Mouse (Mus musculus) testis, postnatal 14 days (tissue): ENCODE measurements at regions not wholly inside any gene's neighbourhood (a gene's known extent, or its start where the extent isn't known, plus 50 kb on each side); places are given as distances from the start of the nearest gene placed in this dataset.

Experiments
- DNase-seq: peaks from one replicate; pipeline ENCODE4 v3.0.0; 2021; ENCODE audit warnings: low spot score

DNA sequence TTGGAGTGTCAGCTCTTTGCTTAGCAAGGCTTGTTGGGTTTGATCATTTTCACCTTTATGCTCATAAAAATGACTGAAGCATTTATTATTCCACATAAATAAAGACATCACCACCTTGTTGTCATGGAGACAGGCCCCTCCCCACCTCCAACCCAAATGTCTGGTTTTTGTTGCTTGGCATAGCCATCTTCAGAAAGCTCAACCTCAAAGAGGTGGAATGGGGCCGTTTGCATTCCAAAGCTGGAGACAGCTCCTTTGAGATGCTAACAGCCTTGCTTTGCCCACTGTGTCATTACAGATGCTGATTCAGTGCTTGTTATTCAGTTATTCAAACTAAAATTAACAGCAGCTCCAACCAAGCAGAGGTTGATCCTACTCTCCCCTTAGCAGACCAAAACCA, 51.9 kb upstream of the Lgalsl start:
- no peak for DNase-seq

DNA sequence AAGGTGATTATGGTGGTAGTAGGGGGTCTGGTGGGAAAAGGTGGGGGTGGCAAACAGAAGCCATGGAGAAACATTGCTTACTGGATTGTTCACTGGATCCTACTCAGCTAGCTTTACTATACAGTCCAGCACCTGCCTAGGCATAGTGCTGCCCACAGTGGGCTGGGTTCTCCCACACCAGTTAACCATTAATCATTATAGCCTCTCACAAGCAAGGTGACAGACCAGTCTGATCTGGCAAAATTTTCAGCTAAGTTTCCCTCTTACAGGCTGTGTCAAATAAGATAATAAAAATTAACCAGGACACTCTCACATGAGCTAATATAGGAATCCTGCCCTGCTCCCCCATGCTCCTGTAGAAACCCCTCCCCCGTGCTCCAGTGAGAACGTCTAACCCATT, 53.1 kb upstream of the Lgalsl start:
- no peak for DNase-seq

DNA sequence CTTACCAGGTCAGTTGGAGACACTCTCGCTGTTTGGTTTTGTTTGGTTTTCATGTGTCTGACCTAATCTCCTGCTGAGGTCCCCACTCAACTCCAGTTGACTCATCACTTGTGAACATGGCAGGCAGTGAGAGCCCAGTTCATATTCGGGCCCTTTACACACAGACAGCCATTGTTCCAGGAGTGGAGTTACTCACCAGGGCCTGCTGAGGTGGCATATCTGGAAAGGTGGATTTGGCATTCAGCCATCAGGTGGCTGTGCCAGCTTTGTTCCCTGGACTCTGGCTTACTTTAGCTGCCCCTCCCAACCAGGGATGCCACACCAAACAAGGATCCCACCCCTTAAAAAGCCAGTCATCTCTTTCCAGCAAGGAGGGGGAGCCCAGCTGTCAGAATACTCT, 56.2 kb upstream of the Lgalsl start:
- no peak for DNase-seq

DNA sequence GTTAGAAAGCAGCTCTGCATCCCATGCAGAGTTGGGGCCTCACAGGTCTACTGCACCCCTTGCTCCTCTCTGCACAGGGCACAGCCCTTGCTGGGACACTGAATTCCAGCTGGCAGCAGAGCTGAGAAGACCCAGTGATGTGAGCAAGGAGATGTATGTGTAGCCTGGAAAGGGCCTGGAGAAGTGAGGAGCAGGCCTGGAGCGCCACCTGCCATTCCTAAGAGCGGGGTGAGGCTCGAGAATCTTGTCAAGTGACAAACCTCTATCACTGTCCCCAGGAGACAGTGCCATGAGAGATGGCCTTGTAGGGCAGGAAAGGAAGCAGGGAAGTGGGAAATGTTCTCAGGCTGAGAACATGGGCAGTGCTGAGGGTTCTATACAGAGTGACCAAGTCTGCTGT, 59.6 kb upstream of the Lgalsl start:
- no peak for DNase-seq

DNA sequence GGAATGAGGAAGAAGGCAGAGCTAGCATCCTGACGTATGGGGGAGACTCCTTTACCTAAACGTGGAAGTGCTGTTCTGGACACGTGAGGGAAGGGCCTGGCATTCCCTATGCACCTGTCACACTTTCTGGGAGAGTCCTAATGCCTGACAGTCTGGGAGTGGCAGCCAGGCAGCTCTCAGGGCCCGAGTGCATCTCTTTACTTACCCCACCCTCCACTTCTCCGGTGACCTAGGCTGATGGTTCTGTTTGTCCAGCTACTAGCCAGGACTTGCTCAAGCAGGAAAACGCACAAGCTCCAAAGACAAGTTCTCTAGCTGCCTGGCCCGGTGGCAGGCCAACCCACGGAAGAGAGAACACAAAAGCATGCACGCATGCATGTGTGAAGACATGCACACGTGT, 60.9 kb upstream of the Lgalsl start:
- DNase-seq, result no peak

DNA sequence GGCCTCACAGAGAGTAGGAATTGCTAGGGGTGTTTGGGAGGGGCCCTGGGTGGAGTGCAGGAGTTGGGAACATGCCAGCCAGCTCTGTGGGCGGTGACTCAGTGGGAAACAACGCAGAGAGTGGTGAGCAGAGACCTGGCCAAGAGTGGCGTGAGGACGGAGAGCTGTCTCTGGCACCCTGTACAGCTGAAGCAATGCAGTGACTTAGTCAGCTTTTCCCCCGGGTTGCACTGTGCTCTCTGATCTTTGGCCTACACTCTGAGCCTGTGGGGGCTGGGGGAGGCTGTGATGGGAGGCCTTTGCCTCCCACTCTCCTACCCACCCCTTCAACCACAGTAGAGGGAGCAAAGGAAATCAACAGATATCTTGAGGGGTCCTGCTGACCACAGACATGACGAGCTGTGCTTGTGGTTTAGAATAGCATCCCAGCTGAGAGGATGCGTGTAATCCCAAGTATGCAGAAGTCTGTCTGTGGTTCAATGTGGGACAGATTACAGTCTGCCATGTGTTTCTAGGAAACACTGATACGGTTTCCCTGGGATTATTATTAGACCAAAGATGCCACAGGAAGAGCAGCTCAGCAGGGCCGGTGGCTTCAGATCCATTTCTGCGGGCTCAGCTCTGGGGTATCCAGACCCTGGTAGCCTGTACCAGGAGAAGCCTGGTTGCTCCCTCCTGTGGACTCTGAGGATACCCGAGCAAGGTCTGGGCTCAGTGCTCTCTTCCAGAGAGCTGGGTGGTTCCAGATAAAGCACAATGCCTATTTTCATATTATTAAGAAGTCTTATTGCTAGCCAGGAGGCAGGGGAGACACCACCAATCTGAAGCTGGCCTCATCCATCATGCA, 65.6 kb upstream of the Lgalsl start:
- DNase-seq, result no peak

DNA sequence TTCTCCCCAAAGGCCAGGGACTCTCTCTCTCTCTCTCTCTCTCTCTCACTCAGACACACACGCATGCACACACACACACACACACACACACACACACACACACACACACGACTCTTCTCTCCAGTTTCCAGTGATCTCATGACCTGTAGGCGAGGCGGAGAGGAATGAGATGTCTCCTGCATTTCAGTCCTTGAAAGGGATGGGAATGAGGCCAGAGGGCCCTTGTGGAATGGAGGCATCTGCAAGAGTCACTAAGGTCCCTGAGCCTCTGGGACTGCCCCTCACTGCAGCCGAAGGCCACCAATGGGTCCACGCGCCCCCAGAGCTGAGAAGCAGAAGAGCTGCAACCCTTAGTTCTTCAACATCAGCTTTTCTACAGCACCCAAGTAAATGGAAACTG, 66.6 kb upstream of the Lgalsl start:
- DNase-seq, result no peak

DNA sequence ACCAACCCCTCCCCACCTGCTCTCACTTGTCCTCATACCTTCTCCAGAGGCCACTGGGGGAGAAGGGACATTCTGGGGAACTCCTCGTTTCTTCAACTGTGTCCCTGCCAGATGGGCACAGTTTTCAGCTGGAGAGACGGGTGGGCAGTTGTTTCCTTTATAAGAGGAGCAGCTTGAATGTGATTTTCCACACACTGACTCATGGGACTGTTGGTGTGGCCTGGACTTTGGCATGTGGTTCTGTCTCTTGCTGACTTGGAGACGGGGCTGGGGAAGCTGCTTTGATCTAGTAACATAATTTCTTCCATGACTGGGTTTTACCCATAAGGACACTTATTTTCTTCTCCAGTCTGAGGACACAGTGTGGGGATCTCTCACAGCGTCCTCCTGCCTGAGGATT, 67.7 kb upstream of the Lgalsl start:
- DNase-seq, result no peak

DNA sequence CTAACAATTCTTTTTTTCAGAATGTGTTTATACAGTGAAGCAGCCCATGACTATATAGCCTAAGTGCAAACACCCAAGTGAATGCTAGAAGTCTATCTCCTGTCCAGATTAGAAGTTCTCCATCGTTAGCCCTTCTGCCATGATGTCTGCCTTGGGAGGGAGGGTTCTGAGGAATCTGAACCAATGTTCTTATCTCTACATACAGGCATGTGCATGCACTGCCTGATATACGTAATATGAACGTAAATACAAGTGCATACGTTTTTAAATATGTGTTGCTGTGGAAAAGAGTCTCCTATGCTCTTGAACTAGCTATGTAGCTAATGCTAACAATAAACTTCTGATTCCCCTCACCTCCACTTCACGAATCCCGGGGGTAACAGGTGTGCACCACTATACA, 68.9 kb upstream of the Lgalsl start:
- no peak for DNase-seq

DNA sequence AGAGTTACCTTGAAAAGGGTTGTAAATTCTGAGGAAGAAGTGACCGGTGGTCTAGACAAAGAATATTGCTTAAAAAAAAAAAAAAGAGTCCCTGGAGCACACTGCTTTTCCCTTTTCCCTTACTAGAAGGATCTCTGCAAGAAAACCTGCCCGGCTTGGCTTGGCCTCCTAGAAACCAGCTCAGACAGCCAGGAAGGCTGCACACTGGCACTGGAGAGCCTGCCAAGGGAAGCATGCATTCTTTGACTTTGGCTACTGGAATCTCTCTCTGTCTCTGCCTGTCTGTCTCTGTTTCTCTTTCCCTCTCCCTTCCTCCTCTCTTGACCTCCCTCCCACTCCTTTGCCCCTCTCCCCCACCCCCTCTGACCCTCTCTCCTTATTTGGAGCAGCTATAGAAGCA, 71.1 kb upstream of the Lgalsl start:
- no peak for DNase-seq

DNA sequence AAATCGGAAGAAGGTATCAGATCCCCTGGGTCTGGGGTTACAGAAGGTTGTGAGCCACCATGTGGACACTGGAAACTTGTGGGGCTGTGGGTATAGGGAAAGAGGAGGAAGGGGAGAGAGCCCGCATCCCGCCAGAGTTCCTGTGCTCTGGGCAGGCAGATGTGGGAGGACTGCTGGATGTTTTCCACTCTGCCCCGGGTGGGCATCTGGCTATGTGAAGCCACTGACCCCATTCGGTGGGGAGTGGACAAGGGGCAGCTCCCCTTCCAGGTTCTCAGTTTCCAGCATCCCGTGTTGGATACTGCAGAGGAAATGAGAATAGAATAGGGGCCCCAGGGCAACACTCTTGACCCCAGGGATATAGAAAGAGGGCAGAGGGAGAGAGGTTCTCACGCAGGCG, 72.1 kb upstream of the Lgalsl start:
- no peak for DNase-seq

DNA sequence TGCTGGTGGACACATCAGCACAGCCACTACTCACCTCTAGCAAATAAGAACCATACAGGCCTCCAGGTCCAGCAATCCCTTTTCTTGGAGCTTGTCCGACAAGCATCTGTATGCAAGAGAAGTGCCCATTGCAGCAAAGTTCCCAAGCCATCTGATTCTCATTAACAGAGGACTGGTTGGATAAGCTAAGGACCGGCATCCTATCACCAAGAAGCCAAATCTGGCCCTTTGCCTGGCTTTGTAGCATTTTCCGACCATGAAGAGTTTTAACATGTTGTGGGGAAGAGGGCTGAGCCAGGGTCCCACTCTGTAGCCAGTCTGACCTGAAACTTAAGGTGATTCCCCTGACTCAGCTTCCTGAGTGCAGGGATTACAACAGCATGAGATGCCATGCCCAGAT, 77.1 kb upstream of the Lgalsl start:
- no peak for DNase-seq

DNA sequence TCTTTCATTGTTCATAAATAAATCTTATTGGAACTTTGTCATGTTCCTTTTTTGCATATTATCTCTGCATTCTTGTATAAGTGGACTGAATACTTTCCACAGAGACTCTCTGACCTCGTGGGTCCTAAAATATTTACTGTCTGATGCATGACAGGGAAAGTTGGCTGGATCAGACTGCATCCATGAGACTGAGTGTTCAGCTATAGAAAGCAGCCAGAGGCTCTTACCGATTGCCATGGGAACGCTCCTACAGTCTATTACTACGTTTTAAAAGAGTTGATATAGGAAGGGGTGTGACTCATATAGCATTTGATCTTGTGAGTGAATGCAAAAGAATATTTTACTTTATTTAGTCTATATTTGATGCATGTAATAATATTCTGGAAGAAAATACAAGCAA, 77.6 kb upstream of the Lgalsl start:
- no peak for DNase-seq

DNA sequence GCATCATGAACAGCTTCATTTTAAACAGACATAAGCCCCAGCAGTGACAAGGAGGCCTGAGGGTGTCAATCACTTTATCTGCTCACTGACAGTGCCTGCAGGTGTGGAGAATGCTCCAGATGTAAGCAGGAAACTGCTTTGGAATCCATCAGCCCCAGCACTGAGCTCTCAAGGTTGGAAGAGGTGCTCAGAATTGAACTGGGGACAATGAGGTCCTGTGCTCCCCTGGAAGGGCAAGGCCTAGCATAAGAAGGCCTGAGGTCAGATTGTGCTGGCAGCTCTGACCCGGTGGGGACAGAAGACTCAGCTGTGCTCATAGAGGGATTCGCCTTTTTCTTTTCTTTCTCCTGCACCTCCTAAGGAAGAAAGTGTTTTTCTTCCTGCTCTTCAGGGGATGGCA, 82.2 kb upstream of the Lgalsl start:
- no peak for DNase-seq

DNA sequence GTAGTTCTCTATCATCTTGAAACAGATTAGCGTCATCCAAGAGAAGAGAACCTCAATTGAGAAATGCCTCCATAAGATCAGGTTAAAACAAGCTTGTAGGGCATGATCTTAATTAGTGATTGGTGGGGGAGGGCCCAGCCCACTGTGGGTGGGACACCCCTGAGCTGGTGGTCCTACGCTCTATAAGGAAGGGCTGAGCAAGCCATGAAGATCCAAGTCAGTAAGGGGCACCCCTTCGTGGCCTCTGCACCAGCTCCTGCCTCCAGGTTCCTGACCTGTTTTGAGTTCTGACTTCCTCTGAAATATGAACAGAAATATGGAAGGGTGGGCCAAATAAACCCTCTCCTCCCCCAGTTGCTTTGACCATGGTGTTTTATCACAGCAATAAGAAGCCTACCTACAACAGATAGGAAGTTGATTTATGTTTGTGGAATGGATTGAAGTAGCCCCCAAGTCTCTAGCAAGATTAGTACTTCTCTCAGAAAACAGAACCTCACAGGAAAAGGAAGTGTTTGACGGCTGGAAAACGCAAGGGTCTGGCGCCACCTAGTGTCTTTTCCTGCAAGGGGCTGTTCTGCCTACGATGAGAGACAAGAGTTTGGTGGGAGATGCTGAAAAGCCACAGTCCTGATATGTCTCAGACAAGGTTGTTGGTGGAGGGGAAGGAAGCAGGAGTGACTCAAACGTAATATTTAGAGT, 82.9 kb upstream of the Lgalsl start:
- DNase-seq, result peak; percentile 62

DNA sequence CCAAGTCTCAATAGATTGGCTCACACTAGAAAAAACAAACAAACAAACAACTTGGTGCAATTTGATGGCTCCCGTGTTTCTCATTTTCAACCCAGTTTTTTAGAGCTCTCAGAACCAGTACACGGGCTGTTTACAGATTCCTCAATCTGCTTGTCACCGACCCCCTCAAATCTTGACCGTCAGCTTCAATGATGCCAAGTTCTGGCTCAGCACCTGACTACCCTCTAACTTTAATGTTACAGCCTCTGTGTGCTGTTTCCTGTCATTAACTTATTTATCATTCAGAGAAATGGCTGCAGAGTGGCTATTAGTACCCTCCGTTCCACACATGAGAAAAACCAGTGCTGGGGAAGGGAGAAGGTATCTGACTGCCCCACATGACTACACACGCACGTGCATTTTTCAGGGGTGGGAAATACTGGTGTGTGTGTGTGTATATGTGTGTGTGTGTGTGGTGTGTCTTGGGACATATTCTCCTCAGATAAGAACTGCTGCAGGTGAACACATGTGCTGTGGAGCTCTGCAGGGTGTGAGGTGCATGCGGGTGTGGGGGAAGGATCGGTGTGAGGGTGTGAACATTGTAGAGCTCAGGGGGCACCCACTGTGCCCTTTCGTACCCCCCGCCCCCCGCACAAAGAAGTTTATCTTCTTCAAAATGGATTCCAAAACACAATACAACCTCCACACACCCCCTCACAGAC, 83.6 kb upstream of the Lgalsl start:
- DNase-seq, result no peak

DNA sequence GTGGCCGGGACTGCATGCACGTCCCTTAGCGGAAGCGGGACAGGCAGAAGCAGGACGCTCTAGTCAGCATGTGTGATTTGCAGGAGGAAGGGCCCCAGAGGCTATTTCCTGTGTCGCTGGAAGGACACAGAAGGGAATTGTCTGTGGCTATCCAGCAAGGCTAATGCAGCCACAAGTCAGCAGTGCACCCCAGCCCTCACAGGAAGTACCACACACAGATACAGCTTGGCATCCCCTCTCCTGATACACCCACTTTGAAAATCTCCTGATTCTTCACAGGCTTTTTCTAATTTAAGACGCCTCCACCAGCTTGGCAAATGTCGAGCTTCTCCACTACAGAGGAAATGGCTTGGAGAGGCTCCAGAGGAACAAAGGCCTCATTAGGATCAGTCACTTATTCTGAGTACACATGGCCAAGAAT, 84.3 kb upstream of the Lgalsl start:
- no peak for DNase-seq

DNA sequence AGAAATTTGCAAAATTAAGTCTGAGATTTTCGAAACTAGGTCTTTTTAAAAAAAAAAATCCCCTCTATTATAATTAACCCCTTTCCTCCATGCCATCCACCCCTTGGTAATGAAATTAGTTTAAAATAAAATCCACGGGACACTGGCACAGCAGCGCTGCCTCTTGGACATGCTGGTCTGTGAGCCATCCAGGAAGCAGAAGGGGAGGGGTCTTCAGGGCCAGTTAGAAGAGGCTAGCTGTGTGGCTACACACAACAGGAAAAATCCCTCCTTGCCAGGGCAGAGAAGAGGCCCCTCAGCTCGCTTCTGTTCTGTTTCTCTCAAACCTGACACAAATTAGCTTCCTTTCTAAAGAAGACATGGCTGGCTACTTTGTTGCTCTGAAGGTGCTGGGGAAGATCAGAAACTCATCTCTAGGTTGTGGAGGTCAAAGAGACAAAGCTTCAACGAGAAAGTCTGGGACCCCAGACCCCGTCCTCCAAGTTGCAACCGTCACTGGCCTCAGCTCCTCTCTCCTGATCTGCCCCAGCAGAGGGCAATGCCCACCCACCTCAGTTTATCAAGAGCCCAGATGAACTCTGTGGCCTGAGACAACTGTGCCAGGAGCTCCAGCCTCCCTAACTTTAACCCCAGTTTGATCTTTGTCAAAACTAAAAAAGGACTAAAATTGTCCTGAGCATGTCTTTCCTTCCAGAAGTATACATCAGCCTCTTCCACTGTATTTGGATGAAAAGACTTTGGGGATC, 85.0 kb upstream of the Lgalsl start:
- DNase-seq, result no peak

DNA sequence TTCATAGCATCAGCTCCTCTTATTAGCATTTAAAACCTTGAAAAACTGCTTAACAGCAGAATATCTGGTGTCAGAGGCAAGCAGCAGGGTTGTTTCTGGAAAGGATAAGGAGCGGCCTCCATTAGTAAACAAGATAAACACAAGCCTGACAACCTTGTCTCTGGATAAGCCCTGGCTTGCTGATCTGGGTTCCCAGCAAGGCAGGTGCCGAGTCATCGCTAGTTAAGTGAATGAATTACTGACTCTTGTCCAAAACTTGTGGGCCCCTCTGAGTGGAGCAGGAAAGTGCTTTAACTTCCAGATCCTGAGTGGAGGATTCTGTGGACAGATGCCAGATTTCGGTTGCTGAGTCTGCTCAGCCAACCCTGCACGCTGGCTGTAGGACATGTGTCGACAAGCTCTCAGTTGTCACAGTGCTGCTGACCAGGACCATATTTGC, 85.6 kb upstream of the Lgalsl start:
- no peak for DNase-seq

DNA sequence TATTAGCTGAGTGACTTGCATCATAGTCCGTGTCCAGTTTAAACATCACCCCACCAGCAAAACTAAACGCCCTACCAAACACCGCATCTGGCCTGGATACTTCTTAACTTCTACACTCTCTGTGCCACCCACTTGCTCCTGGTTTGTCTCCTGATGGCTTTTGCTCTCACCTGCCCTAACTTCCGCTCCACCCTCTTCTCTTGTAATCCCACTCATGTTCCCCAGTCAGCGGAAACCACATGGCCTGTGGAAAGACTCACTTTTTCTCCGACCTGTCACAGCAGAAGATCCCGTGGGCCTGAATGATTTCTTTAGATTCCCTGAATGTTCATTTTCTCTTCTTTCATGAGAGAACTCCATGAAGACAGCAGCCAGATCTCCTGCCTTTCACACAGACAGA, 86.1 kb upstream of the Lgalsl start:
- DNase-seq, result no peak

DNA sequence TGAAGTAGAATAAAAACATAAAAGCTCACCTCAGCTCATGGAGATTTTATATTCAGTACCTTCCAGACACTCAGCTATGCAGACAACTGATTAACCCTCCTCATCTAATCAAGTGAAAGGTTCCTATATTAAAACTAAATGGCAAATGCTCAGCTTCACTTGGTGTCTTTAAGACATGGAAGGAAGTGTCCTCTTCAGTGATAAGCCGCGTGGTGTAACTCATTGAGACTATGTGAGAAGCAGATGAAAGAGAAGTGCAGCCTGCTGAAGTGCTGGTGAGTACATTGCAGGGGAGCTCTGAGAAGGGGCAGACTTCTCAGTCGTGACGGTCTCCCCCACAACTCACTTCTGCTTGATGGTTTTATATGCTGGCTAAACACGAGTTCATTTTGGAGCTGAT, 86.6 kb upstream of the Lgalsl start:
- no peak for DNase-seq

DNA sequence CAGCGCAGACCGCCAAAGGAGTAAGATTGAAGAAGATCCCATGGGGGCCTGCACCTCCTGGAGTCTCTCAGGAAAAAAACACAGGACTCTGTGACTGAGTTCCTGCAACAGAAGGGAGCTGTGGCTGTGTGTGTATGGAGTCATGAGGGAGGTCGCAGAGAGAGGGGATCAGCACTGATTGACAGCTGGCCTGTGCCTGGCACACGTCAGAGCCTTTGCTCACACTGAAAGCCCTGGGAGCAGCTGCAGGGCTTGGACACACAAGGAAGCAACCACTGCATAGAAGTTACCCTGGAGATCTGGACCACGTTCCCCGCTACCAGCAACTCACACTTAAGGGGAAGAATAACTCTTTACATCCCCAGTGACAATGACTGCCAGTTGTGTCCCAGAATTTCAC, 92.3 kb upstream of the Lgalsl start:
- DNase-seq, result no peak
